Mouse (Mus musculus) cerebellum, adult 11 months (tissue): Measurements from ENCODE around the gene Ndufa4l2.

Experiments
- DNase-seq: peaks from one replicate; pipeline ENCODE4 v3.0.0; 2022

Ndufa4l2 gene

DNA sequence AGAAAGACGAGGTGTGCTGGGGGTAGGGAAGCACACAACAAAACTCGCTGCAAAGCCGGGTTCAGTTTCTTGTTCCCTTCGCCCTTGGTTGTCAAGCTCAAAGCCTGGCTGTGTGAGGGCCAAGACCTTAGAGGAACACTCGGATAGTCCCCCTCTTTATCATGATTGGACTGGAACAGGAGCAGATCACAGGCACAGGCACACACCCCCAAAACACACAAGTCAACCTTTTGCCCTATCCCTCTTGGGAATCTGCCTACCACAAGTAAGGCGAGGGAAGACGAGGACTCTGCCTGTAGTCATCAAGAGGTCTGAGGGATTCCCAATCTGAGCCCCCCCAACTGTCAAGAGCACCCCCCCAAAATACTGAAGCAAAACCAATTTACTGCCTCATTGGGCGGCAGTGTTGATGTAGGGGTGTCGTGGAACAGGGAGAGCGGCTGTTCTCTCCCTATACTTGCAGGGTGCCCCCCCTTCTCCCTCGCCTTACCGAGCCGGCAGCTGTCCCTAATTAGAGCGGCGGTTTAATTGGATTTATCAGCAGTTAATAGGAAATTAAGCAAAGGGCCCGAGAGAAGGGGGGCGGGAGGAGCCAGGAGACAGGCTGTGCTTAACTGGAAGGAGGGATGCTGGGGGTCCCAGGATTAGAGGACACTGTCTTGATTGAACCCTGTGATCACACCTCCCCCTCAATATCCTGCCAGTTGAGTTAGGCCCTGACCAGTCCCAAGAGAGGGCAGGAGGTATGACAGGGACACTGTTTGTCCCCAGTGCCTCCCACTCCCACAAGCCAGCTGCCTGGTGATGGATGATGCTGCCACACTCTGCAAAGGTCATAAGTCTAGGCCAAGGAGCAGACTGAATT is 4.7 kb upstream of the Ndufa4l2 start:
- no peak for DNase-seq

DNA sequence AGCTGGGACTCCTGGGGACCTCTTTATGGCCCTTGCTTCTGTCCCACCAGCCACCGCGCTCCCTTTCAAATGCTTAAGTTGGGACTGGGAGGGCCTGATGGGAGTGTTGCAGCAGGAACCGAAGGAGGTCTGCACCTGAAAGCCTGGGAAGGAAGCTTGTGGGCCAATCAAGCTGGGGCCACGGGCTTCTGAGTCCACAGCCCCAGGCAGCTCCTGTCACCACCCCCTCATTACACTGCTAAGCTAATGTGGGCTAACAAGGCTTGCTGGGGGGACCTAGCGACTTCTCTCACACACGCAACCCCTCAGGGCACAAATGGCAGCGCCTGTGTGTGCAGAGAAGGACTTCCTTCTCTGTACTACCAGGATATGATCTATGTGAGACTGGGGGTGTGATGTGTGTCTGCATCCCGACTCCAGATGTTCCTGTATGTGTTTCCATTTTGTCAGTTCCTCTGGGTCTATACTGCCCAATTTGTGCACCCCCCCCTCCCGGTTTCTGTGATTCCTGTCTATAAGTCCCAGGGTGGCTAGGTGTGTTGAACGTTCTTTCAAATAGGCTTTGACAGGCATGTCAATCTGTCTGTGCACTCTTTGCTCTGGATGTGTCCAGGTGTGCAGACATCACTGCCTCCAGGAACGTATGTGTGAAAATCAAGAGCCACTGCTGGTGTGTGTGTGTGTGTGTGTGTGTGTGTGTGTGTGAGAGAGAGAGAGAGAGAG is 3.7 kb upstream of the Ndufa4l2 start:
- no peak for DNase-seq

DNA sequence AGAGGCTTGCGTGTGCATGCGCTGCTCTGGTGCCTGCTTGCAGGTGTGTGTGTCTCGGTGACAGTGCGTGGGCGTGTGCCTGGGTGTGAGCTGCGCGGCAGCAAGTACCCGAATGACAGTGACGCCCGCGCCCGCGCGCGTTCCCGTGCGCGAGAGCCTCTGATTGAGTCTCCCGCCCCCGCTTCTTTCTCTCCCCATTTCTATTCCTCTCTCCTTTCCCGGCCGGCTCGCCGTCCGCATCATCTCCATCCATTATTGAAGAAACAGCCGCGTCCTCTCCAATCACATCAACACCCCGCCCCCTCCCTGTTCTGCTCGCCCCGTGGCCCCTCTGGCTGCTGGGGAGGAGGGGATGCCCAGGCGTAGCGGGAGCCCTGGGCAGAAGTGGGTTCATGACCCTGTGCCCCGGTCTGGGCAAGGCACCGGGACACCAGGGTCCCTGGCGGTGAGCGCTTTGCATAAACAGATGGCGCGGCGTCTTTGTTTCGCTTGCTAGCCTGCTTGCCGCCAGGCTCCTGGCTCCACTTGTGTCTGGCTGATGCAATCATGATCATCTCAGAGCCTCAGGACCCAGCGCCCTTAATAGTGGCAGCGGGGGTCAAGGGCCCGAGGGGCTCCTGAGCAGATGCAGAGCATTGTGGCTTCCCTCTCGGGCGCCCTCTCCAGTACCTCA is 3.0 kb upstream of the Ndufa4l2 start:
- peak; percentile 85 for DNase-seq

- DNase-seq: no peak
Measured at GRCm38 (mm10) chr10:127512307-127512666, 2.5 kb upstream of the Ndufa4l2 start.

DNA sequence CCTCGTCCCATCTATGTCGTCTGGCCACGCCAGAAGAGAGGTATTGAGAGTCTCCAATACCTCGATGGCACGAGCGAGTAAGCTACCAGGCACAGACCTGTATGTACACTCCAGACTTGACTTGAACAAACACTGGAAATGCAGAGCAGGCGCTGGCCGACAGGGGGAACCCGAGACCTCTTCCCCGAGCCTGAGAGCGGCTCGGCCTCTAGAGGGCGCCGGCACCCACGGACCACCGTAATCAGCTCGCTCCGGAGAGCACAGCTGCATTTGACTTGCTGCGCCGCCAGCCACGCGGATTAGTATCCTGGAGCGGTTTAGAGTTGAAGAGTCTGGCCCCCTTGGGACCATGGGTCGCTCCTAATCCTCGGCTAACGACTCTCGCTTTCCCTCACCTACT is 2.0 kb upstream of the Ndufa4l2 start:
- peak; percentile 95 for DNase-seq

- DNase-seq: peak; percentile 46
Measured at GRCm38 (mm10) chr10:127513501-127514091, 1.2 kb upstream of the Ndufa4l2 start.

- peak; percentile 25 for DNase-seq
Measured at GRCm38 (mm10) chr10:127514111-127514698, 562 bp upstream of the Ndufa4l2 start.

DNA sequence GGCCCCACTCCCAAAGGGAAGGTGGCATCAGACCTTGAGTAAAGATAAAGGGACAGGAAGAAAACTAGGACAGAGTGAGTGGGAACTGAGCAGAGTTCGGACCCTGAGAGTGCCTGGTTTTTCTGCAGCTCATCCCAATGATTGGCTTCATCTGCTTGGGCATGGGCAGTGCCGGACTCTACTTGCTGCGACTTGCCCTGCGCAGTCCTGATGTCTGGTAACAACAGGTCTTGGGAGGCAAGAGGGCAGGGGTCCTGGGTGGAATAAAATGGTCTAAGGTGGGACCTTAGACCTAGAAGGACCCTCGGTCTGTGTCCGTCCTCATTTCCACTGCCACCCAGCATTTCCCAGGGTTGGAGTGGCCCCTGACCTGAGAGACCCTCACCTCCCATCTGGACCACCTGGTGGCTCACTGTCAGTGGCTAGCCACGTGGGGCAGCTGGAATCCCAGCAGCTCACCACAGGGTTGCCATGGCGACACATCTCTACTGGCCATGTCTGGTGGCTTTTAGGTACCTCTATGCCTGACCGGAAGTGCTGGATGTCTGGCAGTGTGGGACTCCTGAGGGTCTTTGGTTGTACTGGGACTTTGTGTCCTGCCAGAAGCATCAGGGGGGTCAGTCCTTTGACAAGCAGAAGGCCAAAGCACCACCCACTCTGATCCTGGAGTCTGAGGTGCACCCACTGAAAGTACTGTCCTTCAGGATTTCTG is 660 bp downstream of the Ndufa4l2 start:
- no peak for DNase-seq

GRCm38 (mm10) chr10:127515983-127516459 is 1.3 kb downstream of the Ndufa4l2 start:
- DNase-seq: no peak

DNA sequence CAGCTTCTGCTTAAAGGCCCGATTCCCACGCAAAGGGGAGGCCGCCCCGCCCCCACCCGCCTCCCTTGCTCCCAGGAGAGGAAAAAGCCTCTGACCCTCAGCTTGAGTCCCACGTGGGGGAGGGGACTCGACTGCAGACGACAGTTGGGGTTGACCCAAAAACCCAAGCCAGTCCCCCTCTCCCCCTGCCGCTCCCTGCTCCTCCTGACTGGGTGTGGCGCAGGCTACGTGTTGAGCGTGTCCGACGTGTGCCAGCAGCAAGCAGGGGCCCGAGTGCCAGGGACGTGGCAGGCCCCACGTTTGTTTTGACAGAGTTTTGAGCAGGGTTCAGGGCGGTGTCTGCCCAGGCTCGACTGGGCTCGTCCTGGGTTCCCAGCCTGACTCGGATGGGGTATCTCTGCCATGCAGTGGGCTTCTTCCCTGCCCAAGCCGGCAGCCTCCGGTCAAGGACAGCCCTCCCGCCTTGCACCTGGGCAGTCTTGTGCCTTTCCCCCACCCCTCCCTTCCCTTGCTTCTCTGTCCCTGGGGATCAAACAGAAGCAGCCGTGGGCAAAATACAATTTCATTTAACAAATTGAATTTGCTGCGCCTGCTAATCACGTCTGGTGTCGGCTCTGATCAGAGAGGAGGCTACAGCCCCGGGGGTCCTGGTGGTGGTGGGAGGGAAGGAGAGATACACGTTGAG is 2.0 kb downstream of the Ndufa4l2 start:
- no peak for DNase-seq

GRCm38 (mm10) chr10:127517941-127518340 is 3.2 kb downstream of the Ndufa4l2 start:
- no peak for DNase-seq

DNA sequence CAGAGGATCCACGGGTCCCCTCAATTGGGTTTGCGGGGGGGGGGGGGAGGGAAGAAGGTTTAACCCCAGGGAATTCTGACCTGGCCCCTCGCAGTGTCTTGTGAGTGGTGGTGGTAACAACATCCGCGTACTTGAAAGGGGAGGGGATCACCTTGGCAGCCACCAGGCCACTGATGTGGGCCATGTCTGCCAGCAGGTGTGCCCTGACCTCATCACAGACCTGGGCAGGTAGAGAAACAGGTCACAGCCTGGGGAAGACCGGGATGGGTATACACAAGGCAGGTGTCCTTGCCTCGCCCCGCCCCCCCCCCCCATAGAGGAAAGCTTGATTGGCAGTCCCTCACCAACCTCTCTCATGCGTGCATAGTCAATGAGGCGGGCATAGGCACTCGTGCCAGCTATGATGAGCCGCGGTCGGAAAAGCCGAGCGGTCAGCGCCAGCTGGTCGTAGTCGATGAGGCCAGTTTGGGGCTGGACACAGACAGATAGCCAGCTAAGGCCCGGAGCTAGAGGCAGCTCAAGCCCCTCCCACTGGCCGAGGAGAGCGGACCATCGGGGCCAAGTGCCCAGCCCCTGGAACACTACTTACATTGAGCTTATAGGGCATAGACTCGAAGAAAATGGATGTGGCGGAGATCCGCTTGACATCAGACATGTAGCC is 4.4 kb downstream of the Ndufa4l2 start:
- peak; percentile 19 for DNase-seq

DNA sequence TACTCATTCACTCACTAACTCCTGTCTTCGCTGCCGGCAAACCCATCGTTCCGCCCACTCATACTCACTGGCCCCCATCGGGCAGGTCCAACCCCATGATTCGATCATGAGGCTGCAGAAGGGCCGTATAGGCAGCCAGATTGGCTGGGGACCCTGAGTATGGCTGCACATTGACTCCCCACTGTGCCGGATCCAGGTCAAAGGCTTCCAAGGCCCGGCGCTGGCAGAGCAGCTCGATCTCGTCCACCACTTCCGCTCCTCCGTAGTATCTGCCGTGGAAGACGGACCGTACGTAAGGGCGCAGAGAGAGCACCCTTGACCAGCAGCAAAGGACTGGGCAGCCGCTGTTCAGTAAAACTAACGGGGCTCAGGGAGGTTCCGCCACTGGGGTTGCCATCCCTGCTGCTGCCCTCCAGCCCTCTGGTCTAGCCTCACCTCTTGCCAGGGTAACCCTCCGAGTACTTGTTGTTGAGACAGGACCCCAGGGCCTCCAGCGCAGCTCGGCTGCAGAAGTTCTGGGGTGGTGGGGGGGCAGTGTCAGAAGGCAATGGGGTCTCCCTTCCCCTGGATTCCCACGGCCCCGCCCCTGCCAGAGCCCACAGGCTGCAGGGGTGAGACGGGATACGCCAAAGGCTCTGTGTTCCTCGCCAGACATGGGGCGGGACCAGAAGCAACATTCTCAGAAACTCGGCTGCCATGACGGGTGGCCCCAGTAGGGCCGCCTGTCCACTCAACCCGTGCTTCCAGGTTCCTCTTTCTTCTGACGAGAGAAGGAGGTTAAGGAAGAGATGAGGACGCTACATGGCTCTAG is 5.3 kb downstream of the Ndufa4l2 start:
- DNase-seq: no peak

DNA sequence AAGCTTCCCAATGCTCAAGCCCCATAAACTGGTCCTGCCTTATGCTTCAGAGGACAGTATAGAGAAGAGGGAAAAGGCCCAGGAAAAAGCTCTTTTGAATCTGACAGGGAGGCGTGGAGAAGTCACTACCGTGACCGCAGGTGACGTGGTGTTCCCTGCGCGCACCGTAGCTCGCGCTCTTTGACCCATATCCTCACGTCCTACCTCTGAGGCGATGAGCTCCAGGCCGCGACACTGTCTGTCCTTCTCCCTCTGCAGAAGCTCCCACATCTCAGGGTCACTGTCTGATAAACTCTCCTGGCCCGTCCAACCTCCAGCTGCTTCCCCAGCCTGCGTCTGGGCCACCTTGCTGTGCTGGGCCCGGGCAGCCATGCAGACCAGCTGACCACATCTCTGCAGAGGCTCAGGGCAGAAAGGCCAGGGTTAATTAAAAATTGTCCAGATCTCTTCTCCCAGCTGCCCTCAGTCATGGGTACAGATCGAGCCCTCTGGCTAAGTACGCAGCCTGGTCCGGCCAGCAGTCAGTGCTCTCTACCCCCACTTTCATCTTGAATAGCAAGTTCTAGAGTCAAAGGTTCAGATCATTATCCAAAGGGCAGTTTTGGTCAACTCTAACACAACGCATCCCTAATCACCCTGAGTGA is 6.1 kb downstream of the Ndufa4l2 start:
- no peak for DNase-seq

GRCm38 (mm10) chr10:127521611-127522080 is 6.9 kb downstream of the Ndufa4l2 start:
- no peak for DNase-seq

- peak; percentile 85 for DNase-seq
Measured at GRCm38 (mm10) chr10:127522088-127522581, 7.4 kb downstream of the Ndufa4l2 start, which contains the start of gene Shmt2. Gene Shmt2, minus strand, starts transcription at chr10:127522444.

DNA sequence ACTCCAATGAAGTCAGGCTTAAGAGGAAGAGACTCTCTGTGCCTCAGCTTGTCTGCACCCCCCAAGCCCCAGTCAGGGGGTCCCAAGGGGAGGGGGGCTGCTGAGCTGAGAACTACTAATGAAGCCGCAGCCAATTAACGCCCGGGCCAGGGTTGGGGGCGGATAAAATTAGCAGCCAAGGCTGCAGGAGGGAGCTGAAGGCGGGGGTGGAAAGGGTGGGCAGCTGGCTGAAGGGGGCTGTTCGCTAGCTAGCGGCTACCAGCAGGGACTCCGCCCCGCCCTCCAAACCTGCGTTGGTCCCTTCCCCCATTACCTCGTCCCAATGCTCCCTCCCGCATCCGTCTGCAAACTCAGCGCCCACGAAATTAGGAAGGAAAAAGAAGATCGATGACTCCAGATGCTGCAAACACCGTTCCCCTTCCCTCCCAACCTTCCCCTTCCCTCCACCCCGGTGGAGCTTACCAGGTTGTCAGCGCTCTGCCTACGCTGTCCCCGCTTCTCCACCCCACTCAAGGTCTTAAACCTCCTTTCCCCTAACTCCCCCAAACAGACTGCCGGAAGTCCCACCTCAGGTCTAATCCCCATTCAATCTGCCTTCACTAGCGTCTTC is 10.0 kb downstream of the Ndufa4l2 start:
- no peak for DNase-seq

- DNase-seq: no peak
Measured at GRCm38 (mm10) chr10:127526048-127526447, 11.3 kb downstream of the Ndufa4l2 start.

GRCm38 (mm10) chr10:127526681-127527080 is 11.9 kb downstream of the Ndufa4l2 start:
- DNase-seq: peak; percentile 68
